Mouse (Mus musculus) ZHBTc4 (cell line): ENCODE data around the gene Far1.

ENCODE experiments used
- DNase-seq: peaks from one replicate; pipeline ENCODE4 v3.0.0-alpha.2; 2011; ENCODE audit warnings: low read depth, low spot score

Gene Far1

GRCm38 (mm10) chr7:113571121-113571520, 57.5 kb downstream of the Far1 start:
- DNase-seq: no peak

GRCm38 (mm10) chr7:113572741-113573140, 59.1 kb downstream of the Far1 start:
- no peak for DNase-seq

- no peak for DNase-seq
Measured at GRCm38 (mm10) chr7:113582111-113582510, 68.5 kb downstream of the Far1 start.

GRCm38 (mm10) chr7:113589211-113589610, 75.6 kb downstream of the Far1 start:
- no peak for DNase-seq

GRCm38 (mm10) chr7:113590330-113590729, 76.7 kb downstream of the Far1 start:
- DNase-seq: no peak

- DNase-seq: peak; percentile 33
Measured at GRCm38 (mm10) chr7:113591084-113591483, 77.5 kb downstream of the Far1 start.

GRCm38 (mm10) chr7:113591557-113592354, 78.1 kb downstream of the Far1 start:
- DNase-seq: no peak

GRCm38 (mm10) chr7:113592696-113593095, 79.1 kb downstream of the Far1 start:
- no peak for DNase-seq

- DNase-seq: peak; percentile 78
Measured at GRCm38 (mm10) chr7:113594363-113594762, 80.7 kb downstream of the Far1 start.

GRCm38 (mm10) chr7:113597231-113597630, 83.6 kb downstream of the Far1 start:
- no peak for DNase-seq

GRCm38 (mm10) chr7:113601803-113602202, 88.2 kb downstream of the Far1 start:
- no peak for DNase-seq

- peak; percentile 52 for DNase-seq
Measured at GRCm38 (mm10) chr7:113607928-113608327, 94.3 kb downstream of the Far1 start.

GRCm38 (mm10) chr7:113609027-113609705, 95.5 kb downstream of the Far1 start:
- peak; percentile 62 for DNase-seq

GRCm38 (mm10) chr7:113612628-113613027, 99.0 kb downstream of the Far1 start:
- no peak for DNase-seq

- DNase-seq: no peak
Measured at GRCm38 (mm10) chr7:113614198-113614927, 100.7 kb downstream of the Far1 start.

- DNase-seq: no peak
Measured at GRCm38 (mm10) chr7:113619166-113619565, 105.5 kb downstream of the Far1 start.

GRCm38 (mm10) chr7:113619768-113620167, 106.1 kb downstream of the Far1 start:
- DNase-seq: no peak
